Mouse (Mus musculus) liver, embryonic 14.5 days (tissue): Measurements from ENCODE around the gene Faah.

Source experiments
- CTCF ChIP-seq: IDR thresholded peaks from 2 replicates; pipeline ENCODE4 v1.5.1; 2016; ENCODE audit warnings: antibody characterized with exemption, low read depth, control low read depth
- EP300 ChIP-seq: IDR thresholded peaks from 2 replicates; pipeline ENCODE4 v1.6.1; 2016; ENCODE audit warnings: antibody characterized with exemption, low read depth

GRCm38 (mm10) chr4:115959546-115959945 lies 58.2 kb downstream of the Faah start:
- TF ChIP-seq CTCF = no peak
- TF ChIP-seq EP300 = no peak
